Mouse (Mus musculus) lung, postnatal 0 days (tissue): ENCODE results near the gene Fzd5.

Source experiments
- CTCF ChIP-seq: IDR thresholded peaks from 2 replicates; pipeline ENCODE4 v1.5.1; 2016; ENCODE audit warnings: antibody characterized with exemption, mild to moderate bottlenecking
- EP300 ChIP-seq: IDR thresholded peaks from 2 replicates; pipeline ENCODE4 v1.6.1; 2016; ENCODE audit warnings: antibody characterized with exemption, mild to moderate bottlenecking, control low read depth

- TF ChIP-seq CTCF, result no peak
- TF ChIP-seq EP300, result no peak
Measured at GRCm38 (mm10) chr1:64732637-64733200, 4.8 kb downstream of the Fzd5 start.
